Mouse (Mus musculus): ENCODE measurements around the gene Gm9112. TPM values are rescaled to one million over a fixed set of nuclear protein-coding genes. Genes with fewer than 3 reads are reported as not detected.

Gene Gm9112
- polyA plus RNA-seq, 1 experiment from 2014 or later: not detected

Other genes with a start within 250 kb of the Gm9112 start
- 2.2 and 2.6 TPM in 2 replicates for gene Hdac8, start 202.3 kb downstream of the Gm9112 start, polyA plus RNA-seq (2014; fragmentation: Nextera tagmentation; extraction: Ambion mirVana)
- gene Phka1, start 63.4 kb downstream of the Gm9112 start, polyA plus RNA-seq (2014; fragmentation: Nextera tagmentation; extraction: Ambion mirVana): 5.2 and 7.8 TPM in 2 replicates
- gene Gm3880, start 20.7 kb downstream of the Gm9112 start, polyA plus RNA-seq (2014; fragmentation: Nextera tagmentation; extraction: Ambion mirVana): not detected in 2 replicates
- gene Dmrtc1b, start 230 bp upstream of the Gm9112 start, polyA plus RNA-seq (2014; fragmentation: Nextera tagmentation; extraction: Ambion mirVana): not detected in 2 replicates
- gene Dmrtc1c1, start 95.3 kb upstream of the Gm9112 start, polyA plus RNA-seq (2014; fragmentation: Nextera tagmentation; extraction: Ambion mirVana): not detected in 2 replicates
- not detected in 2 replicates for gene Dmrtc1c2, start 147.0 kb upstream of the Gm9112 start, polyA plus RNA-seq (2014; fragmentation: Nextera tagmentation; extraction: Ambion mirVana)
- gene 1700031F05Rik, start 160.3 kb upstream of the Gm9112 start, polyA plus RNA-seq (2014; fragmentation: Nextera tagmentation; extraction: Ambion mirVana): not detected in 2 replicates
- 2.6 TPM in 2 replicates for gene Dmrtc1a, start 201.1 kb upstream of the Gm9112 start, polyA plus RNA-seq (2014; fragmentation: Nextera tagmentation; extraction: Ambion mirVana)
- gene 1700011M02Rik, start 201.3 kb upstream of the Gm9112 start, polyA plus RNA-seq (2014; fragmentation: Nextera tagmentation; extraction: Ambion mirVana): not detected in 2 replicates
- not detected in 2 replicates for gene 1700018G05Rik, start 220.7 kb upstream of the Gm9112 start, polyA plus RNA-seq (2014; fragmentation: Nextera tagmentation; extraction: Ambion mirVana)